Mouse (Mus musculus): Measurements from ENCODE around the gene Psat1. TPM values are rescaled to one million over a fixed set of nuclear protein-coding genes. Genes with fewer than 3 reads are reported as not detected.

Gene Psat1
- total RNA-seq, 2 experiments from 2014 or later: 58.2 to 86.8 TPM

- peak; percentile 93 for ATAC-seq (ENCODE audit: poor library complexity, severe bottlenecking)
These were observed 22.0 kb downstream of the Psat1 start for GRCm38 (mm10) chr19:15924866-15925718.

- ATAC-seq (ENCODE audit: poor library complexity, severe bottlenecking): peak; percentile 56
These were observed 22.8 kb downstream of the Psat1 start for GRCm38 (mm10) chr19:15924181-15924865.

GRCm38 (mm10) chr19:15923426-15923825 is 23.7 kb downstream of the Psat1 start:
- ATAC-seq (ENCODE audit: poor library complexity, severe bottlenecking): peak; percentile 47

- ATAC-seq (ENCODE audit: poor library complexity, severe bottlenecking): no peak
These were observed 27.8 kb downstream of the Psat1 start for GRCm38 (mm10) chr19:15919336-15919735.

- ATAC-seq (ENCODE audit: poor library complexity, severe bottlenecking): no peak
These were observed 29.0 kb downstream of the Psat1 start for GRCm38 (mm10) chr19:15918111-15918510.

GRCm38 (mm10) chr19:15913249-15913997 is 33.7 kb downstream of the Psat1 start:
- ATAC-seq (ENCODE audit: poor library complexity, severe bottlenecking): no peak

- ATAC-seq (ENCODE audit: poor library complexity, severe bottlenecking): no peak
These were observed 35.7 kb downstream of the Psat1 start for GRCm38 (mm10) chr19:15911441-15911840.

GRCm38 (mm10) chr19:15910987-15911386 is 36.1 kb downstream of the Psat1 start:
- ATAC-seq (ENCODE audit: poor library complexity, severe bottlenecking): no peak

GRCm38 (mm10) chr19:15910488-15910887 is 36.6 kb downstream of the Psat1 start:
- ATAC-seq (ENCODE audit: poor library complexity, severe bottlenecking): no peak

GRCm38 (mm10) chr19:15908016-15908415 is 39.1 kb downstream of the Psat1 start:
- ATAC-seq (ENCODE audit: poor library complexity, severe bottlenecking): no peak

GRCm38 (mm10) chr19:15904734-15905133 is 42.4 kb downstream of the Psat1 start:
- no peak for ATAC-seq (ENCODE audit: poor library complexity, severe bottlenecking)

GRCm38 (mm10) chr19:15903508-15904480 is 43.3 kb downstream of the Psat1 start:
- peak; percentile 80 for ATAC-seq (ENCODE audit: poor library complexity, severe bottlenecking)

GRCm38 (mm10) chr19:15895681-15896080 is 51.5 kb downstream of the Psat1 start:
- no peak for ATAC-seq (ENCODE audit: poor library complexity, severe bottlenecking)

- ATAC-seq (ENCODE audit: poor library complexity, severe bottlenecking): no peak
These were observed 55.0 kb downstream of the Psat1 start for GRCm38 (mm10) chr19:15892146-15892545.

- no peak for ATAC-seq (ENCODE audit: poor library complexity, severe bottlenecking)
These were observed 58.7 kb downstream of the Psat1 start for GRCm38 (mm10) chr19:15888466-15888865.

- peak; percentile 74 for ATAC-seq (ENCODE audit: poor library complexity, severe bottlenecking)
These were observed 64.3 kb downstream of the Psat1 start for GRCm38 (mm10) chr19:15882705-15883426.

GRCm38 (mm10) chr19:15880731-15881130 is 66.4 kb downstream of the Psat1 start:
- ATAC-seq (ENCODE audit: poor library complexity, severe bottlenecking): no peak

- ATAC-seq (ENCODE audit: poor library complexity, severe bottlenecking): no peak
These were observed 67.9 kb downstream of the Psat1 start for GRCm38 (mm10) chr19:15879271-15879670.

GRCm38 (mm10) chr19:15868865-15869698 is 78.1 kb downstream of the Psat1 start:
- ATAC-seq (ENCODE audit: poor library complexity, severe bottlenecking): no peak
